Mouse (Mus musculus) ovary, postnatal 10 days (tissue): ENCODE results near the gene 9230104L09Rik.

Source experiments
- DNase-seq: peaks from one replicate; pipeline ENCODE4 v3.0.0; 2022; ENCODE audit warnings: low spot score

Gene 9230104L09Rik

GRCm38 (mm10) chr2:148864966-148865365 lies at the start of gene 9230104L09Rik:
9230104L09Rik (minus strand) TSS chr2:148865038.
- DNase-seq: no peak

GRCm38 (mm10) chr2:148902286-148902685 lies 37.4 kb upstream of the 9230104L09Rik start:
- peak; percentile 25 for DNase-seq

- no peak for DNase-seq
Measured at GRCm38 (mm10) chr2:148900305-148900704, 35.5 kb upstream of the 9230104L09Rik start.

GRCm38 (mm10) chr2:148896219-148896618 lies 31.4 kb upstream of the 9230104L09Rik start:
- DNase-seq: no peak

- no peak for DNase-seq
Measured at GRCm38 (mm10) chr2:148893107-148893506, 28.3 kb upstream of the 9230104L09Rik start.

- DNase-seq: no peak
Measured at GRCm38 (mm10) chr2:148890021-148890851, 25.4 kb upstream of the 9230104L09Rik start.

GRCm38 (mm10) chr2:148889331-148890010 lies 24.6 kb upstream of the 9230104L09Rik start:
- DNase-seq: no peak

- no peak for DNase-seq
Measured at GRCm38 (mm10) chr2:148888872-148889271, 24.0 kb upstream of the 9230104L09Rik start.

GRCm38 (mm10) chr2:148884738-148885137 lies 19.9 kb upstream of the 9230104L09Rik start:
- no peak for DNase-seq

- no peak for DNase-seq
Measured at GRCm38 (mm10) chr2:148879199-148879598, 14.4 kb upstream of the 9230104L09Rik start.

GRCm38 (mm10) chr2:148878641-148879130 lies 13.8 kb upstream of the 9230104L09Rik start:
- DNase-seq: no peak

- no peak for DNase-seq
Measured at GRCm38 (mm10) chr2:148877016-148877770, 12.4 kb upstream of the 9230104L09Rik start.

- DNase-seq: peak; percentile 78
Measured at GRCm38 (mm10) chr2:148875335-148875811, 10.5 kb upstream of the 9230104L09Rik start, which contains the start of gene Cst3. Cst3 (minus strand) TSS chr2:148875692.

- no peak for DNase-seq
Measured at GRCm38 (mm10) chr2:148874617-148875334, 9.9 kb upstream of the 9230104L09Rik start.

GRCm38 (mm10) chr2:148874224-148874616 lies 9.4 kb upstream of the 9230104L09Rik start:
- DNase-seq: no peak

GRCm38 (mm10) chr2:148872860-148873259 lies 8.0 kb upstream of the 9230104L09Rik start:
- DNase-seq: no peak

GRCm38 (mm10) chr2:148870526-148870925 lies 5.7 kb upstream of the 9230104L09Rik start:
- DNase-seq: no peak

GRCm38 (mm10) chr2:148868959-148869358 lies 4.1 kb upstream of the 9230104L09Rik start:
- no peak for DNase-seq

GRCm38 (mm10) chr2:148861693-148862092 lies 3.1 kb downstream of the 9230104L09Rik start:
- no peak for DNase-seq

GRCm38 (mm10) chr2:148860993-148861392 lies 3.8 kb downstream of the 9230104L09Rik start:
- no peak for DNase-seq

GRCm38 (mm10) chr2:148857506-148857905 lies 7.3 kb downstream of the 9230104L09Rik start:
- no peak for DNase-seq
